Mouse (Mus musculus) MEL (cell line): ENCODE data around the gene Glp1r. TPM values are rescaled to one million over a fixed set of nuclear protein-coding genes. Genes with fewer than 3 reads are reported as not detected.

Experiments used
- DNase-seq: peaks from one replicate; pipeline ENCODE4 v3.0.0; 2011; ENCODE audit warnings: low read depth, low spot score
- H3K27ac ChIP-seq: 2 replicates; pipeline ENCODE4 v1.5.1; 2012; ENCODE audit warnings: low read depth, mild to moderate bottlenecking, control low read depth, low read length, moderate library complexity; ENCODE audit not compliant: control insufficient read depth
- H3K27me3 ChIP-seq, 2 experiments: fragments of 150-350 bp in 1 of 2; sonication (generic) in 1 of 2; 2 replicates each; pipeline ENCODE4 v1.6.1; 2012; ENCODE audit warnings: low read length in 2 of 2, mild to moderate bottlenecking in 2 of 2, improper control_type of control experiment in 1 of 2, moderate library complexity in 1 of 2; ENCODE audit not compliant: insufficient read depth in 2 of 2, control insufficient read depth in 1 of 2
- H3K36me3 ChIP-seq, 2 experiments: 2 replicates each; pipeline ENCODE4 v1.6.1; 2012 to 2014; ENCODE audit warnings: low read length in 2 of 2, improper control_type of control experiment in 1 of 2, inconsistent platforms in 1 of 2, mild to moderate bottlenecking in 1 of 2; ENCODE audit not compliant: insufficient read depth in 2 of 2, control insufficient read depth in 1 of 2
- H3K4me1 ChIP-seq, 2 experiments: fragments of 150-350 bp in 1 of 2; sonication (generic) in 1 of 2; 2 replicates each; pipeline ENCODE4 v1.6.1; 2012; ENCODE audit warnings: low read length in 2 of 2, improper control_type of control experiment in 1 of 2, mild to moderate bottlenecking in 1 of 2; ENCODE audit not compliant: insufficient read depth in 2 of 2, control insufficient read depth in 1 of 2
- H3K4me3 ChIP-seq, 2 experiments: fragments of 150-350 bp in 1 of 2; sonication (generic) in 1 of 2; 2 replicates each; pipeline ENCODE4 v1.5.1; 2012; ENCODE audit warnings: low read depth in 2 of 2, low read length in 2 of 2, mild to moderate bottlenecking in 2 of 2, moderate library complexity in 2 of 2, control low read depth in 1 of 2, improper control_type of control experiment in 1 of 2; ENCODE audit not compliant: control insufficient read depth in 1 of 2, insufficient read depth in 1 of 2
- H3K79me2 ChIP-seq: 2 replicates; pipeline ENCODE4 v1.6.1; 2012; ENCODE audit warnings: mild to moderate bottlenecking, low read length, moderate library complexity; ENCODE audit not compliant: control insufficient read depth, poor library complexity, insufficient read depth
- H3K9ac ChIP-seq: 2 replicates; pipeline ENCODE4 v1.6.1; 2012; ENCODE audit warnings: low read depth, mild to moderate bottlenecking, control low read depth, low read length, moderate library complexity; ENCODE audit not compliant: control insufficient read depth, poor library complexity, severe bottlenecking
- H3K9me3 ChIP-seq: fragments of 150-350 bp; sonication (generic); replicated peaks from 2 replicates; pipeline ENCODE4 v1.6.1; 2012; ENCODE audit warnings: mild to moderate bottlenecking, low read length, improper control_type of control experiment, moderate library complexity; ENCODE audit not compliant: insufficient read depth
- CHD1 ChIP-seq: IDR thresholded peaks from 2 replicates; pipeline ENCODE4 v1.6.1; 2012; ENCODE audit warnings: low read depth, mild to moderate bottlenecking, inconsistent platforms, low read length, improper control_type of control experiment
- HCFC1 ChIP-seq: IDR thresholded peaks from 2 replicates; pipeline ENCODE4 v1.6.1; 2012; ENCODE audit warnings: low read depth, mild to moderate bottlenecking, inconsistent platforms, low read length, improper control_type of control experiment, moderate library complexity
- JUND ChIP-seq: IDR thresholded peaks from 2 replicates; pipeline ENCODE4 v1.6.1; 2011; ENCODE audit warnings: low read depth, mild to moderate bottlenecking, improper control_type of control experiment, low read length
- KAT2A ChIP-seq: conservative IDR thresholded peaks from 2 replicates; pipeline ENCODE4 v1.6.1; 2012; ENCODE audit warnings: low read depth, low read length, improper control_type of control experiment, inconsistent platforms
- MEF2A ChIP-seq: IDR thresholded peaks from 2 replicates; pipeline ENCODE4 v1.6.1; 2014; ENCODE audit warnings: low read depth, mild to moderate bottlenecking, inconsistent platforms, low read length, improper control_type of control experiment; ENCODE audit not compliant: poor library complexity, insufficient replicate concordance, severe bottlenecking; ENCODE audit errors: extremely low read depth
- MXI1 ChIP-seq: IDR thresholded peaks from 2 replicates; pipeline ENCODE4 v1.6.1; 2011; ENCODE audit warnings: mild to moderate bottlenecking, low read depth, low read length, improper control_type of control experiment
- MYB ChIP-seq: IDR thresholded peaks from 2 replicates; pipeline ENCODE4 v1.6.1; 2011; ENCODE audit warnings: mild to moderate bottlenecking, low read depth, low read length, improper control_type of control experiment
- NRF1 ChIP-seq: IDR thresholded peaks from 2 replicates; pipeline ENCODE4 v1.6.1; 2014; ENCODE audit warnings: low read depth, mild to moderate bottlenecking, inconsistent platforms, low read length, improper control_type of control experiment, moderate library complexity; ENCODE audit not compliant: poor library complexity, insufficient read depth, severe bottlenecking
- POLR2A ChIP-seq, 2 experiments: IDR thresholded peaks; 2 replicates each; pipeline ENCODE4 v1.6.1; 2011 to 2012; ENCODE audit warnings: low read length in 2 of 2, mild to moderate bottlenecking in 2 of 2, control low read depth in 1 of 2, improper control_type of control experiment in 1 of 2, low read depth in 1 of 2, moderate library complexity in 1 of 2; ENCODE audit not compliant: control insufficient read depth in 1 of 2, insufficient read depth in 1 of 2, poor library complexity in 1 of 2
- RCOR1 ChIP-seq: IDR thresholded peaks from 2 replicates; pipeline ENCODE4 v1.6.1; 2012; ENCODE audit warnings: low read depth, mild to moderate bottlenecking, inconsistent platforms, low read length, improper control_type of control experiment
- SIN3A ChIP-seq: IDR thresholded peaks from 2 replicates; pipeline ENCODE4 v1.6.1; 2012; ENCODE audit warnings: low read length, improper control_type of control experiment, inconsistent platforms
- TBP ChIP-seq: IDR thresholded peaks from 2 replicates; pipeline ENCODE4 v1.8.0; 2011; ENCODE audit warnings: low read depth, low read length, improper control_type of control experiment
- UBTF ChIP-seq: IDR thresholded peaks from 2 replicates; pipeline ENCODE4 v1.6.1; 2012; ENCODE audit warnings: low read depth, mild to moderate bottlenecking, inconsistent platforms, low read length, improper control_type of control experiment, moderate library complexity, borderline replicate concordance; ENCODE audit not compliant: insufficient read depth
- ZC3H11A ChIP-seq: IDR thresholded peaks from 2 replicates; pipeline ENCODE4 v1.6.1; 2012; ENCODE audit warnings: low read depth, mild to moderate bottlenecking, inconsistent platforms, low read length, improper control_type of control experiment
- ZNF384 ChIP-seq: IDR thresholded peaks from 2 replicates; pipeline ENCODE4 v1.6.1; 2012; ENCODE audit warnings: low read depth, mild to moderate bottlenecking, inconsistent platforms, low read length, improper control_type of control experiment
- polyA plus RNA-seq, 2 experiments: library from polyadenylated mRNA; stranded (reverse) in 1 of 2; unstranded in 1 of 2; fragments of >175 nt in 1 of 2; fragments of >200 nt in 1 of 2; gene quantifications; 2 replicates each; pipeline versions ENCODE4 v1.2.1 to v1.2.4; 2012; ENCODE audit warnings: low replicate concordance in 2 of 2, low read depth in 1 of 2; ENCODE audit not compliant: insufficient read length in 2 of 2, insufficient read depth in 1 of 2, missing spikeins in 1 of 2
- total RNA-seq: library from RNA; depleted of rRNA; stranded (reverse); fragments of 300-350 nt; gene quantifications from 2 replicates; pipeline ENCODE4 v1.2.3, GENCODE M21; 2012

Gene Glp1r
- total and polyA plus RNA-seq, 3 experiments, result 0.04 TPM; not detected in 1

DNA sequence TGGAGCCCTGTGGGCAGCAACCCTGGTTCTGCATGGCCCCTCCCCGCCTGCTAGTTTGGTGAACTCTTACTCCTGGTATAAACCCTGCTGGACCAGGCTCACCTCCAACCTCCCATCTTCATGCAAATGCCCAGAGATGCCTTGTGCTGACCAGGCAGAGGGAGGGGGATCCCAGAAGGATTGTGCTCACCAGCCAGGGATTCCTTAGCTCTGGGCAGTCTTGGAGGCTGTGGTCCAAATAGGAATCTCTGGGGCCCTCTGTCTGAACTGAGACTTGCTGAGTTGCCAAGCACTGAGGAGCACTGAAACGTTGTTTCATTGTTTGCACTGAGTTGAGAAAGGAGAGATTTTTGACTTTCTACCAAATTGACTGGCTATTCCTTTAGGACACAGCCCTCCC, 61.3 kb downstream of the Glp1r start:
- TF ChIP-seq SIN3A (no peak), KAT2A (no peak), RCOR1 (no peak), JUND (no peak), HCFC1 (no peak)
- Histone ChIP-seq H3K9me3 (no peaks in the 10 kb centered on the region), H3K36me3 (no peaks in the 10 kb centered on the region), H3K27ac (no peak overlapping the region), H3K27me3 (peaks cover 0 to 2% of the 10 kb centered on the region in 2 experiments; a peak in 1 of 4 replicates), H3K9ac (no peak overlapping the region), H3K79me2 (no peaks in the 10 kb centered on the region), H3K4me3 (no peak overlapping the region), H3K4me1 (no peaks in the 10 kb centered on the region)
- no peak for DNase-seq

DNA sequence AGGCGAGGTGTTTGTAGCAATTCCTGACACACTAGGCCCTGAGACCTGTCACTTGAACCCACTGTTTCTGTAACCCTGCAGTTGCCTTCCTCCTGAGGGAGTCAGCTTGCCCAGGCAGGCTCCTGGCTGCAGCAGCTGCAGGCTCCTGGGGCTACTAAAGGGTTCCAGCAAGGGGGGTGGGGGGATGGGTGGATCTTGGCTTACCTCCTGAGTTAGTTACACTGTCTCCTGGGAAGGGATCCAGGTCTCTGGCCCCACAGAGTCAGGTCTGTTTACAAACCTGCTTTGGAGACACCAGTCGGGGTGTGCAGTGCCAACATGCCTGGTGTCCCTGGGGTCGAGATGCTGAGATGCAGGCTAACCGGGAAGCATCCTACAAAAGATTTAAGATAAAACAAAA, 68.4 kb downstream of the Glp1r start:
- peaks cover 0 to 2% of the 10 kb centered on the region in 2 experiments; a peak in 1 of 4 replicates for H3K27me3 ChIP-seq
- TF ChIP-seq KAT2A (no peak), POLR2A (IDR thresholded peaks at IDR 0.05; ENCODE audit: control insufficient read depth in 1 of 2, insufficient read depth in 1 of 2, low read depth in 1 of 2, low read length in 2 of 2, poor library complexity in 1 of 2) (no peak)
- no peaks in the 10 kb centered on the region for H3K79me2 ChIP-seq
- no peaks in the 10 kb centered on the region for H3K9me3 ChIP-seq
- no peaks in the 10 kb centered on the region for H3K36me3 ChIP-seq
- DNase-seq, result no peak
- H3K27ac ChIP-seq, result no peak overlapping the region
- no peak overlapping the region for H3K9ac ChIP-seq
- H3K4me1 ChIP-seq, result no peaks in the 10 kb centered on the region
- H3K4me3 ChIP-seq, result no peak overlapping the region

DNA sequence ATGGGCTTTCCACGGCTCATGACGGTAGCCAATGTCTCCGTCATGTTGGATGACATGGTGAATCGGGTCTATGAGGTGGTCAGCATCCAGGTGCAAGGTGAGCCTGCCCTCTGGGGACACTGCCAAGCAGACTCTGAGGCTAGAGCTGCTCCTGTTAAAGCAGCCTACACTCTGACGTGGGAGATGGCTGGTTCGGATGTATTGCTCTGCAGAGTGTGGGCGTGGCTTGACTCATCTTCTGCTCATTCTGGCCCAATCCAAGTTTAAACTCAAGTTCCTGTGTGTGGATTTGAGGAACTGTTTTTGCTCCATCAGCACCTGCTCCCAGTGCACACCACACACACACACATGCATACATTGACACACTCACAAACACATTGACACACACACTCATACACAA, 70.3 kb downstream of the Glp1r start:
- no peaks in the 10 kb centered on the region for H3K27me3 ChIP-seq
- H3K9me3 ChIP-seq, result no peaks in the 10 kb centered on the region
- H3K4me1 ChIP-seq, result no peaks in the 10 kb centered on the region
- no peak overlapping the region for H3K4me3 ChIP-seq
- no peak for DNase-seq
- no peaks in the 10 kb centered on the region for H3K79me2 ChIP-seq
- no peaks in the 10 kb centered on the region for H3K36me3 ChIP-seq
- H3K27ac ChIP-seq, result no peak overlapping the region
- TF ChIP-seq ZNF384 (no peak), POLR2A (IDR thresholded peaks at IDR 0.05; ENCODE audit: control insufficient read depth in 1 of 2, insufficient read depth in 1 of 2, low read depth in 1 of 2, low read length in 2 of 2, poor library complexity in 1 of 2) (no peak)
- no peak overlapping the region for H3K9ac ChIP-seq

DNA sequence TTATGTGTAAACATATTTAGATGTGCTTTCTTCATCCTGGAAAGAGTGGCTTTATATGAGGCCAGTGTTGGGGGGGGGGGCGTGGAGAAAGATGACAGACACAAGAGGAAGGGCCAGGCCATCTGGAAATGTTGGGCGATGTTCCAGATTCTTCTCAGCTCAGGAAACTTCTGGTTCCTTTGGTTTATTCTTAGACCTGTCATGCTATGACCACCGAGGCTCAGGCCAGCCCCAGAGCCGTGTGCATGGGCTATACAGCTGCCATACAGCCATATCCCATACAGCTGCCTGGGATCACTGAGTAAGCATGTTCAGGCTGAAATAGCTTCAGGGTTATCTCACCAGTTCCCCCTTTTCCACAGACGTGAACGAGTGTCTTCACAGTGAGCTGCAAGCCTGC, 71.7 kb downstream of the Glp1r start:
- Histone ChIP-seq H3K79me2 (no peaks in the 10 kb centered on the region), H3K27me3 (no peaks in the 10 kb centered on the region), H3K27ac (no peak overlapping the region), H3K9ac (no peak overlapping the region), H3K4me1 (no peaks in the 10 kb centered on the region), H3K4me3 (no peak overlapping the region), H3K36me3 (no peaks in the 10 kb centered on the region), H3K9me3 (no peaks in the 10 kb centered on the region)
- DNase-seq, result no peak
- TF ChIP-seq ZC3H11A (no peak), MEF2A (no peak), UBTF (no peak), JUND (no peak), MYB (no peak), SIN3A (no peak), TBP (no peak), NRF1 (no peak), MXI1 (no peak), ZNF384 (no peak), CHD1 (no peak)
